Mouse (Mus musculus) liver, embryonic 12.5 days (tissue): ENCODE measurements around the gene Ttn. TPM values are rescaled to one million over a fixed set of nuclear protein-coding genes. Genes with fewer than 3 reads are reported as not detected.

Source experiments
- ATAC-seq: fragments of 200-750 bp; cut with Nextera tagmentation; 2 replicates; pipeline ENCODE4 v1.8.0; 2017; ENCODE audit warnings: moderate number of reproducible peaks, mild to moderate bottlenecking, moderate library complexity
- H3K27ac ChIP-seq: fragments of 300-500 bp; sonication (generic); 2 replicates; pipeline ENCODE4 v1.5.1; 2016; ENCODE audit warnings: mild to moderate bottlenecking
- H3K27me3 ChIP-seq: fragments of 300-500 bp; sonication (generic); replicated peaks from 2 replicates; pipeline ENCODE4 v1.6.1; 2016; ENCODE audit warnings: mild to moderate bottlenecking, moderate library complexity
- H3K36me3 ChIP-seq: fragments of 300-500 bp; sonication (generic); 2 replicates; pipeline ENCODE4 v1.6.1; 2016; ENCODE audit warnings: mild to moderate bottlenecking, moderate library complexity
- H3K4me1 ChIP-seq: fragments of 300-500 bp; sonication (generic); 2 replicates; pipeline ENCODE4 v1.6.1; 2016
- H3K4me2 ChIP-seq: fragments of 300-500 bp; sonication (generic); 2 replicates; pipeline ENCODE4 v1.6.1; 2016; ENCODE audit warnings: mild to moderate bottlenecking, moderate library complexity
- H3K4me3 ChIP-seq: fragments of 300-500 bp; sonication (generic); 2 replicates; pipeline ENCODE4 v1.5.1; 2016; ENCODE audit warnings: mild to moderate bottlenecking, moderate library complexity
- H3K9ac ChIP-seq: fragments of 300-500 bp; sonication (generic); 2 replicates; pipeline ENCODE4 v1.6.1; 2016; ENCODE audit warnings: mild to moderate bottlenecking, moderate library complexity
- H3K9me3 ChIP-seq: fragments of 300-500 bp; sonication (generic); replicated peaks from 2 replicates; pipeline ENCODE4 v1.6.1; 2016; ENCODE audit warnings: mild to moderate bottlenecking, moderate library complexity
- WGBS: fragments of 180-500 bp; shearing (Covaris S2); methylation state at CpG from one replicate; pipeline ENCODE4 v1.1.7; 2016; ENCODE audit not compliant: insufficient replicate concordance; 5-methylcytosine and 5-hydroxymethylcytosine counted together
- polyA plus RNA-seq: library from polyadenylated mRNA; unstranded; fragments of >200 nt; fragmentation: Nextera tagmentation; extraction: Ambion mirVana; gene quantifications from 2 replicates; pipeline ENCODE4 v1.2.1, GENCODE M21; 2016

The Ttn gene
- polyA plus RNA-seq, 1 experiment from 2014 or later: 0.52 TPM

- no peaks in the 10 kb centered on the region for H3K9me3 ChIP-seq
- 33% methylated on average over 5 of the region's 5 CpGs for WGBS
- H3K27ac ChIP-seq: no peak overlapping the region
- no peak overlapping the region for H3K4me3 ChIP-seq
- no peaks in the 10 kb centered on the region for H3K36me3 ChIP-seq
- H3K4me1 ChIP-seq: no peaks in the 10 kb centered on the region
- H3K27me3 ChIP-seq: no peaks in the 10 kb centered on the region
- no peak for ATAC-seq
- no peak overlapping the region for H3K4me2 ChIP-seq
- no peak overlapping the region for H3K9ac ChIP-seq
Measured at GRCm38 (mm10) chr2:76981717-76982116, 630 bp downstream of the Ttn start.

- Histone ChIP-seq H3K4me3 (no peak overlapping the region), H3K27ac (no peak overlapping the region), H3K4me2 (no peak overlapping the region), H3K9me3 (no peaks in the 10 kb centered on the region), H3K36me3 (no peaks in the 10 kb centered on the region), H3K9ac (no peak overlapping the region), H3K4me1 (no peaks in the 10 kb centered on the region), H3K27me3 (no peaks in the 10 kb centered on the region)
- ATAC-seq: no peak
- 46% methylated on average over 9 of the region's 9 CpGs for WGBS
Measured at GRCm38 (mm10) chr2:76980146-76980545, 2.2 kb downstream of the Ttn start.

- no peak for ATAC-seq
- no peak overlapping the region for H3K9ac ChIP-seq
- no peak overlapping the region for H3K4me2 ChIP-seq
- no peak overlapping the region for H3K27ac ChIP-seq
- 65% methylated on average over 6 of the region's 6 CpGs for WGBS
- H3K36me3 ChIP-seq: no peaks in the 10 kb centered on the region
- no peaks in the 10 kb centered on the region for H3K4me1 ChIP-seq
- no peaks in the 10 kb centered on the region for H3K27me3 ChIP-seq
- no peak overlapping the region for H3K4me3 ChIP-seq
- H3K9me3 ChIP-seq: no peaks in the 10 kb centered on the region
Measured at GRCm38 (mm10) chr2:76977650-76978049, 4.7 kb downstream of the Ttn start.

GRCm38 (mm10) chr2:76972051-76972450, 10.3 kb downstream of the Ttn start:
- no peaks in the 10 kb centered on the region for H3K27me3 ChIP-seq
- H3K4me1 ChIP-seq: no peaks in the 10 kb centered on the region
- H3K27ac ChIP-seq: no peak overlapping the region
- no peak for ATAC-seq
- H3K9ac ChIP-seq: no peak overlapping the region
- H3K9me3 ChIP-seq: no peaks in the 10 kb centered on the region
- WGBS: 62% methylated on average over 4 of the region's 4 CpGs
- no peaks in the 10 kb centered on the region for H3K36me3 ChIP-seq
- no peak overlapping the region for H3K4me3 ChIP-seq
- H3K4me2 ChIP-seq: no peak overlapping the region

- H3K4me3 ChIP-seq: no peak overlapping the region
- no peak for ATAC-seq
- no peak overlapping the region for H3K27ac ChIP-seq
- 65% methylated on average over 5 of the region's 5 CpGs for WGBS
- H3K4me1 ChIP-seq: no peaks in the 10 kb centered on the region
- no peak overlapping the region for H3K9ac ChIP-seq
- H3K27me3 ChIP-seq: no peaks in the 10 kb centered on the region
- no peaks in the 10 kb centered on the region for H3K9me3 ChIP-seq
- H3K4me2 ChIP-seq: no peak overlapping the region
- no peaks in the 10 kb centered on the region for H3K36me3 ChIP-seq
Measured at GRCm38 (mm10) chr2:76971069-76971468, 11.3 kb downstream of the Ttn start.

- H3K36me3 ChIP-seq: no peaks in the 10 kb centered on the region
Measured at GRCm38 (mm10) chr2:76970669-76971068, 11.7 kb downstream of the Ttn start.

GRCm38 (mm10) chr2:76970204-76970603, 12.1 kb downstream of the Ttn start:
- 22% methylated on average over 6 of the region's 6 CpGs for WGBS
- no peak for ATAC-seq
- no peak overlapping the region for H3K4me2 ChIP-seq
- no peak overlapping the region for H3K27ac ChIP-seq
- H3K9me3 ChIP-seq: no peaks in the 10 kb centered on the region
- H3K4me3 ChIP-seq: no peak overlapping the region
- H3K9ac ChIP-seq: no peak overlapping the region
- H3K27me3 ChIP-seq: no peaks in the 10 kb centered on the region
- H3K4me1 ChIP-seq: no peaks in the 10 kb centered on the region
- no peaks in the 10 kb centered on the region for H3K36me3 ChIP-seq

More at GRCm38 (mm10) chr2:76970669-76971068, 11.7 kb downstream of the Ttn start:
- Histone ChIP-seq H3K9ac (no peak overlapping the region), H3K27ac (no peak overlapping the region), H3K9me3 (no peaks in the 10 kb centered on the region), H3K4me3 (no peak overlapping the region), H3K4me2 (no peak overlapping the region), H3K27me3 (no peaks in the 10 kb centered on the region), H3K4me1 (no peaks in the 10 kb centered on the region)
- no peak for ATAC-seq
- 21% methylated on average over 4 of the region's 4 CpGs for WGBS

GRCm38 (mm10) chr2:76969637-76970036, 12.7 kb downstream of the Ttn start:
- Histone ChIP-seq H3K9ac (no peak overlapping the region), H3K4me1 (no peaks in the 10 kb centered on the region), H3K27ac (no peak overlapping the region), H3K4me2 (no peak overlapping the region), H3K4me3 (no peak overlapping the region), H3K36me3 (no peaks in the 10 kb centered on the region), H3K27me3 (no peaks in the 10 kb centered on the region), H3K9me3 (no peaks in the 10 kb centered on the region)
- 58% methylated on average over 21 of the region's 21 CpGs for WGBS
- no peak for ATAC-seq

GRCm38 (mm10) chr2:76968919-76969318, 13.4 kb downstream of the Ttn start:
- Histone ChIP-seq H3K27ac (no peak overlapping the region), H3K4me2 (no peak overlapping the region), H3K27me3 (no peaks in the 10 kb centered on the region), H3K9ac (no peak overlapping the region), H3K9me3 (no peaks in the 10 kb centered on the region), H3K4me3 (no peak overlapping the region), H3K36me3 (no peaks in the 10 kb centered on the region), H3K4me1 (no peaks in the 10 kb centered on the region)
- 21% methylated on average over 8 of the region's 8 CpGs for WGBS
- ATAC-seq: no peak

- H3K4me1 ChIP-seq: no peaks in the 10 kb centered on the region
- 70% methylated on average over 6 of the region's 6 CpGs for WGBS
- no peak overlapping the region for H3K4me2 ChIP-seq
- no peak overlapping the region for H3K4me3 ChIP-seq
- no peaks in the 10 kb centered on the region for H3K9me3 ChIP-seq
- H3K27me3 ChIP-seq: no peaks in the 10 kb centered on the region
- no peak overlapping the region for H3K27ac ChIP-seq
- ATAC-seq: no peak
- no peak overlapping the region for H3K9ac ChIP-seq
- no peaks in the 10 kb centered on the region for H3K36me3 ChIP-seq
Measured at GRCm38 (mm10) chr2:76966582-76966981, 15.8 kb downstream of the Ttn start.

- H3K4me2 ChIP-seq: no peak overlapping the region
- no peaks in the 10 kb centered on the region for H3K4me1 ChIP-seq
- no peaks in the 10 kb centered on the region for H3K9me3 ChIP-seq
- no peak overlapping the region for H3K27ac ChIP-seq
- H3K4me3 ChIP-seq: no peak overlapping the region
- H3K36me3 ChIP-seq: no peaks in the 10 kb centered on the region
- H3K27me3 ChIP-seq: no peaks in the 10 kb centered on the region
- H3K9ac ChIP-seq: no peak overlapping the region
- no peak for ATAC-seq
- WGBS: 75% methylated on average over 2 of the region's 2 CpGs
Measured at GRCm38 (mm10) chr2:76966013-76966412, 16.3 kb downstream of the Ttn start.

- H3K9ac ChIP-seq: no peak overlapping the region
- H3K4me3 ChIP-seq: no peak overlapping the region
- no peaks in the 10 kb centered on the region for H3K36me3 ChIP-seq
- H3K4me1 ChIP-seq: no peaks in the 10 kb centered on the region
- ATAC-seq: no peak
- 76% methylated on average over 7 of the region's 7 CpGs for WGBS
- no peaks in the 10 kb centered on the region for H3K27me3 ChIP-seq
- no peak overlapping the region for H3K4me2 ChIP-seq
- no peak overlapping the region for H3K27ac ChIP-seq
- H3K9me3 ChIP-seq: no peaks in the 10 kb centered on the region
Measured at GRCm38 (mm10) chr2:76965542-76965941, 16.8 kb downstream of the Ttn start.

- no peak for ATAC-seq
- WGBS: 71% methylated on average over 6 of the region's 6 CpGs
- H3K4me2 ChIP-seq: no peak overlapping the region
Measured at GRCm38 (mm10) chr2:76962045-76962432, 20.3 kb downstream of the Ttn start.

More at GRCm38 (mm10) chr2:76962045-76962432, 20.3 kb downstream of the Ttn start:
- Histone ChIP-seq H3K27me3 (no peaks in the 10 kb centered on the region), H3K9ac (no peak overlapping the region), H3K4me1 (no peaks in the 10 kb centered on the region), H3K36me3 (no peaks in the 10 kb centered on the region), H3K9me3 (no peaks in the 10 kb centered on the region), H3K27ac (no peak overlapping the region), H3K4me3 (no peak overlapping the region)
